Mouse (Mus musculus) embryonic facial prominence, embryonic 12.5 days (tissue): ENCODE results near the gene Acnat2. TPM values are rescaled to one million over a fixed set of nuclear protein-coding genes. Genes with fewer than 3 reads are reported as not detected.
"Not testable (repeated sequence)": the region's sequence is repeated elsewhere in the genome, so short reads cannot be mapped to it uniquely, and the experiment has no call there.

Experiments
- ATAC-seq: fragments of 200-750 bp; cut with Nextera tagmentation; 2 replicates; pipeline ENCODE4 v1.8.0; 2017; ENCODE audit not compliant: insufficient number of reproducible peaks, insufficient read depth, low FRiP score, low TSS enrichment
- H3K27ac ChIP-seq: fragments of 300-500 bp; sonication (generic); 2 replicates; pipeline ENCODE4 v1.5.1; 2016; ENCODE audit warnings: mild to moderate bottlenecking
- H3K27me3 ChIP-seq: fragments of 300-500 bp; sonication (generic); 2 replicates; pipeline ENCODE4 v1.6.1; 2016; ENCODE audit warnings: mild to moderate bottlenecking, moderate library complexity
- H3K36me3 ChIP-seq: fragments of 300-500 bp; sonication (generic); 2 replicates; pipeline ENCODE4 v1.6.1; 2016; ENCODE audit warnings: mild to moderate bottlenecking
- H3K4me1 ChIP-seq: fragments of 300-500 bp; sonication (generic); 2 replicates; pipeline ENCODE4 v1.6.1; 2016
- H3K4me2 ChIP-seq: fragments of 300-500 bp; sonication (generic); replicated peaks from 2 replicates; pipeline ENCODE4 v1.6.1; 2016; ENCODE audit warnings: mild to moderate bottlenecking, moderate library complexity
- H3K4me3 ChIP-seq: fragments of 300-500 bp; sonication (generic); 2 replicates; pipeline ENCODE4 v1.5.1; 2016; ENCODE audit warnings: mild to moderate bottlenecking
- H3K9ac ChIP-seq: fragments of 300-500 bp; sonication (generic); 2 replicates; pipeline ENCODE4 v1.6.1; 2016; ENCODE audit warnings: mild to moderate bottlenecking, moderate library complexity
- H3K9me3 ChIP-seq: fragments of 300-500 bp; sonication (generic); 2 replicates; pipeline ENCODE4 v1.6.1; 2016; ENCODE audit warnings: mild to moderate bottlenecking, moderate library complexity
- WGBS: fragments of 180-500 bp; shearing (Covaris S2); methylation state at CpG from one replicate; pipeline ENCODE4 v1.1.7; 2016; 5-methylcytosine and 5-hydroxymethylcytosine counted together
- polyA plus RNA-seq: library from polyadenylated mRNA; unstranded; fragments of >200 nt; fragmentation: Nextera tagmentation; extraction: Ambion mirVana; gene quantifications from 2 replicates; pipeline ENCODE4 v1.2.1, GENCODE M21; 2016

The Acnat2 gene
- polyA plus RNA-seq: 0.32 TPM in 1 of 2 replicates, not detected in the other

- H3K9me3 ChIP-seq, H3K4me3 ChIP-seq, H3K4me2 ChIP-seq, H3K27me3 ChIP-seq, H3K9ac ChIP-seq, ATAC-seq, H3K36me3 ChIP-seq, H3K4me1 ChIP-seq, H3K27ac ChIP-seq: not testable (repeated sequence)
- WGBS: 83% methylated on average over 5 of the region's 5 CpGs
Observed at GRCm38 (mm10) chr4:49407957-49408356, at the start of gene Acnat2. TSS of gene Acnat2 (minus strand) at chr4:49408151.

GRCm38 (mm10) chr4:49456171-49456570 lies 48.2 kb upstream of the Acnat2 start:
- H3K27me3 ChIP-seq: no peaks in the 10 kb centered on the region
- no peak overlapping the region for H3K4me3 ChIP-seq
- H3K27ac ChIP-seq: no peak overlapping the region
- no peaks in the 10 kb centered on the region for H3K9me3 ChIP-seq
- no peaks in the 10 kb centered on the region for H3K36me3 ChIP-seq
- 50% methylated on average over 2 of the region's 2 CpGs for WGBS
- no peak overlapping the region for H3K4me2 ChIP-seq
- no peak for ATAC-seq
- no peaks in the 10 kb centered on the region for H3K4me1 ChIP-seq
- H3K9ac ChIP-seq: no peak overlapping the region

- no peaks in the 10 kb centered on the region for H3K27me3 ChIP-seq
- no peak overlapping the region for H3K4me3 ChIP-seq
- no peak overlapping the region for H3K4me2 ChIP-seq
- ATAC-seq: no peak
- no peaks in the 10 kb centered on the region for H3K9me3 ChIP-seq
- H3K36me3 ChIP-seq: no peaks in the 10 kb centered on the region
- H3K9ac ChIP-seq: no peak overlapping the region
- H3K27ac ChIP-seq: no peak overlapping the region
- no peaks in the 10 kb centered on the region for H3K4me1 ChIP-seq
- 69% methylated on average over 1 of the region's 1 CpGs for WGBS
Observed at GRCm38 (mm10) chr4:49451848-49452551, 44.0 kb upstream of the Acnat2 start.

GRCm38 (mm10) chr4:49451133-49451847 lies 43.3 kb upstream of the Acnat2 start:
- not testable (repeated sequence) for H3K4me1 ChIP-seq, H3K4me3 ChIP-seq, H3K27me3 ChIP-seq, H3K27ac ChIP-seq, H3K9ac ChIP-seq, H3K4me2 ChIP-seq, H3K9me3 ChIP-seq, H3K36me3 ChIP-seq, ATAC-seq
- 81% methylated on average over 1 of the region's 1 CpGs for WGBS

- not testable (repeated sequence) for H3K27ac ChIP-seq, H3K36me3 ChIP-seq, H3K27me3 ChIP-seq, H3K9ac ChIP-seq, H3K4me3 ChIP-seq, H3K4me1 ChIP-seq, H3K9me3 ChIP-seq, ATAC-seq, H3K4me2 ChIP-seq
- 91% methylated on average over 3 of the region's 3 CpGs for WGBS
Observed at GRCm38 (mm10) chr4:49436968-49437367, 29.0 kb upstream of the Acnat2 start.

GRCm38 (mm10) chr4:49410151-49410550 lies 2.2 kb upstream of the Acnat2 start:
- not testable (repeated sequence) for H3K36me3 ChIP-seq, H3K27ac ChIP-seq, H3K4me3 ChIP-seq, H3K4me1 ChIP-seq, ATAC-seq, H3K9me3 ChIP-seq, H3K9ac ChIP-seq, H3K27me3 ChIP-seq, H3K4me2 ChIP-seq
- 83% methylated on average over 2 of the region's 2 CpGs for WGBS

GRCm38 (mm10) chr4:49386873-49387272 lies 21.1 kb downstream of the Acnat2 start:
- Histone ChIP-seq H3K36me3 (no peaks in the 10 kb centered on the region), H3K4me2 (no peak overlapping the region), H3K4me1 (no peaks in the 10 kb centered on the region), H3K27me3 (no peaks in the 10 kb centered on the region), H3K27ac (no peak overlapping the region), H3K4me3 (no peak overlapping the region), H3K9me3 (no peaks in the 10 kb centered on the region), H3K9ac (no peak overlapping the region)
- no peak for ATAC-seq
- 45% methylated on average over 2 of the region's 2 CpGs for WGBS

- H3K27me3 ChIP-seq, H3K27ac ChIP-seq, H3K4me3 ChIP-seq, H3K4me2 ChIP-seq, H3K36me3 ChIP-seq, H3K9me3 ChIP-seq, H3K4me1 ChIP-seq, H3K9ac ChIP-seq, ATAC-seq: not testable (repeated sequence)
- 79% methylated on average over 2 of the region's 2 CpGs for WGBS
Observed at GRCm38 (mm10) chr4:49383576-49384318, 24.2 kb downstream of the Acnat2 start.

GRCm38 (mm10) chr4:49368046-49368445 lies 39.9 kb downstream of the Acnat2 start:
- H3K27me3 ChIP-seq, H3K9ac ChIP-seq, H3K27ac ChIP-seq, H3K36me3 ChIP-seq, ATAC-seq, H3K4me1 ChIP-seq, H3K4me2 ChIP-seq, H3K4me3 ChIP-seq: not testable (repeated sequence)
- 83% methylated on average over 3 of the region's 3 CpGs for WGBS
- peaks cover 13% of the 10 kb centered on the region; the same call in 1 of the 2 replicates for H3K9me3 ChIP-seq

GRCm38 (mm10) chr4:49357097-49357496 lies 50.9 kb downstream of the Acnat2 start:
- Histone ChIP-seq H3K36me3 (no peaks in the 10 kb centered on the region), H3K4me1 (no peaks in the 10 kb centered on the region), H3K27me3 (no peaks in the 10 kb centered on the region), H3K9me3 (0 out of 2 replicates have a peak, but pooled peaks cover 4% of the 10 kb centered on the region), H3K4me2 (no peak overlapping the region), H3K4me3 (no peak overlapping the region), H3K27ac (no peak overlapping the region), H3K9ac (no peak overlapping the region)
- WGBS: 72% methylated on average over 2 of the region's 2 CpGs
- ATAC-seq: no peak

- no peaks in the 10 kb centered on the region for H3K27me3 ChIP-seq
- no peak overlapping the region for H3K27ac ChIP-seq
- H3K9ac ChIP-seq: no peak overlapping the region
- 91% methylated on average over 4 of the region's 4 CpGs for WGBS
- no peak for ATAC-seq
- no peak overlapping the region for H3K4me3 ChIP-seq
- no peaks in the 10 kb centered on the region for H3K9me3 ChIP-seq
- H3K4me2 ChIP-seq: no peak overlapping the region
- no peaks in the 10 kb centered on the region for H3K36me3 ChIP-seq
- no peaks in the 10 kb centered on the region for H3K4me1 ChIP-seq
Observed at GRCm38 (mm10) chr4:49350470-49350869, 57.5 kb downstream of the Acnat2 start.

- ATAC-seq: no peak
- Histone ChIP-seq H3K27ac (no peak overlapping the region), H3K9me3 (no peaks in the 10 kb centered on the region), H3K27me3 (no peaks in the 10 kb centered on the region), H3K4me1 (no peaks in the 10 kb centered on the region), H3K4me2 (no peak overlapping the region), H3K4me3 (no peak overlapping the region), H3K36me3 (no peaks in the 10 kb centered on the region), H3K9ac (no peak overlapping the region)
- WGBS: 57% methylated on average over 2 of the region's 2 CpGs
Observed at GRCm38 (mm10) chr4:49348677-49349076, 59.3 kb downstream of the Acnat2 start.
